Mouse (Mus musculus) spleen, adult 12 weeks (tissue): ENCODE measurements around the gene Mon1a.

Source experiments
- DNase-seq: peaks from one replicate; pipeline ENCODE4 v3.0.0; 2022; ENCODE audit warnings: low spot score

The Mon1a gene

DNA sequence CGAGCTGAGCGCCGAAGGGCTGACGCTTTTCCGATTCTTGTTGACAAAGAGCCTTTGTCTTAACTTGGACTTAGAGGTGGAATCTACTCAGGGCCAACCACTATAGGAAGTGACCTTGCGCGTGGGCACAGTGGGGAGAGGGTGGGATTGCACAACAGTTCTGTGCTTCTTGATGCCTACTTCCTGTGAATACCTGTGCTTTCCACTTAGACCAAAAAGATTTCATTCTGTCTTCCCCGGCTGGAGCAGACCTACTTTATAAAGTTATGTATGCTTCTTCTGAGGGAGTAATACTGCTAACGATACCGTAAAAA is 61.9 kb downstream of the Mon1a start, which contains the start of gene Traip:
TSS of gene Traip (plus strand) at position 215 of the 314 bp plus-strand sequence.
- no peak for DNase-seq

DNA sequence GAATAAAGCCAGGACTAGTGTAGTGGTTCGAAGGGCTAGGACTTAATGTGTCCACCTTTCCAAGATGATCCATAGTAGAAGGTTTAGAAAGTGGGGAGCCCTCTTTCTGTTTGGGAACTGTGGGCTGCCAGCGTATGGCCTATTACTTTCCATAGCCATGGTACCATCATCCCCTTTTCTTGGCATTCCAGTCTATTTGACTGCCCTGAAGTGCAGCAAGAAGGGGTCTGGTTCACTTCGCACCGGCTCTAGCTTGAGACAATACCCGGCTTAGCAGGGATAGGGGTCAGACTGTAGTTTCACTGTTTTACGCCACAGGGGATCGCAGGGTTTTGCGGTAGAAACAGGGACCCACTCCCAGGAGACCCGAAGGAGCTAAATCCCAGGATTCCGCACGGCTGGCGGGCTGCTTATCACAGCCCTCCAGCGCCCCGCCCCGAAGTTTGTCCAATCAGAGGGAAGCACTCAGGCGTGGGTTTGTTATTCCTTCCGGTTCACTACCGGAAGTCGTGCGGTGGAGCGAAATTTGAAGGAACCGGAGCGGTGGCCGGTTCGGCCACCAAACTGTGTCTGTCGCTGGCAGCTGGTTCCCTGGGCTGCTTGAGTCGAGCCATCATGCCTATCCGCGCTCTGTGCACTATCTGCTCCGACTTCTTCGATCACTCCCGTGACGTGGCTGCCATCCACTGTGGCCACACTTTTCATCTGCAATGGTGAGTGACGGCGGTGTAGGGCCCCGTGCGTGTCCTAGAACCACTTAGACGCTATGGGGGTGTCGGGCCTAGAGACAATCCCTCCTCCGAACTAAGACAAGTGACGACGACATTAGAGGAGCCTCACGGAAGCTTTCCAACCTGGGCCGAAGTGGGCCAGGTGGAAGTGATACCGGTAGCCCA is 62.8 kb downstream of the Mon1a start:
- DNase-seq: peak; percentile 81
